Mouse (Mus musculus) kidney, adult 18-20 months (tissue): ENCODE measurements at regions not wholly inside any gene's neighbourhood (a gene's known extent, or its start where the extent isn't known, plus 50 kb on each side); places are given as distances from the start of the nearest gene placed in this dataset.

Experiments used
- DNase-seq: peaks from one replicate; pipeline ENCODE4 v3.0.0; 2021

- no peak for DNase-seq
These were observed 63.9 kb downstream of the Tmco5 start for GRCm38 (mm10) chr2:116942321-116942791.

DNA sequence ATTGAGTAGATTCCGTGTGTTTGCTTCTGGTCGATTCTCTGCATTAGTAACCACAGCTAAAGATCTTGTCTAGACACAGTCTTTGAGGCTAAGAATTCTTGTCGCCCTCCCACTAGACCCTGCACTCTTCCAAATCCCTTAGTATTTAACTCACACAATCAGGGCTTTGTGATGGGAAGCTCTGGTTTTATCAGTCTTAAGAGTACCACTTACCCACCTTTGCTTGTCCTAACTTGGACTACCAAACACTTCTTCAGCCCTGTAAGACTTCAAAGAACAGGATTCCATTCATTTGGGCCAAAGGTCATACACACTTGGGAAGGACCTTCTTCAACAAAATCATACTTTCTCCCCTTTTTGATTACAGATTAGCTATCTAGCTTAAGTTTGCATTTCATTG, 70.0 kb downstream of the Tmco5 start:
- no peak for DNase-seq

DNA sequence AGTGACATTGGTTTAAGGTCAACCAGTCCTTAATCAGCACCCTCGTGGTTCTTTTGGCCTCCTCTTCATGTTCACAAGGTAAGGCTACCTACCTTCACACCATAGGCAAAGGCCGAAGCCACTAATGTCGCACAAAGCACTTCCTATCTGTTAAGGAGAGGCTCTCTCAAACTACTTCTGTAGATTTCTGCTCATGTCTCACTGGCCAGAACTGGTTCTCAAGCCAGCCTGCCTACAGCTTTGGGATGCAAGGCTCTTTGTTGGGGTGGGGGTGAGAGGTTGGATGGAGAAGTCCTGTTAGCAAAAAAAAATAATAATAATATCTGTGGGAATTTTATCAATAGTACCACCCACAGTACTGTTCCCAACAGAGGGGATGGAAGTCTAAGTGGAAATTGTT, 71.2 kb downstream of the Tmco5 start:
- no peak for DNase-seq

DNA sequence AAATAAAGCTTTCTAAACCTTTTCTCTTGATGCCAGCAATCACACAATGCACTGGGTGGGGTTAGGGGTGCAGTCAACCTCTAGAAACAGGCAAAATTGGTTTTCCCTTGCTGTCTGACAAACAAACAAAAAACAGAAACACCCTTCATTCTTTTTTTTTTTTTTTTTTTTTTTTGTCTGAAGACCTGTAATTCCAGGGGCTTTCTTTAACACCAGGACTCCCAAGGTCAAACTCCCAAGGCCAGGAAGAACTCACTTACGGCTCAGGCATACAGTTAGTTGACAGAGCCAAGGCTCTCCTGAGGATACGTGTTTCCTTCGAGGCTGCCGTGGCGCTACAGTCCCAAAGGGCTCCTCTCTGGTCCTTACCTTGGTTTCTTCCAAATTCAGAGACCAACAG, 71.7 kb downstream of the Tmco5 start:
- no peak for DNase-seq

DNA sequence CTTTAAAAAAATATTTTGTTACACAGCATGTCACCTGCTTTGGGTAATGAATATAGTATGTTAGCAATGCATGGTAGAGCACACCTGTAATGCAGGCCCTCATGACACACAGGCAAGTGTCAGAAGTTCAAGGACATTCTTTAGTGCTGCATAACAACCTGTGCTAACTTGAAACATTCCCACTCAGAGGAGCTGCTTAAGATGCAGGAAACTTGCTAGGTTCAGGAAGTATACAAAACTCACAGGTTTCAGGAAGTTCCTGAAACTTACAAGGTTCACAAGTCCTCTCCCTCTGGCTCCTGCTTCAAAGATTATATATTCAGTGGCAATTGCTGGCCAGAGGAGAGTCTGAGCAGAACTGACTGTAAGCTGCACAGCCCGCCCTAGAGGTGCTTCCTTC, 73.0 kb downstream of the Tmco5 start:
- DNase-seq = no peak

- no peak for DNase-seq
These were observed 75.8 kb downstream of the Tmco5 start for GRCm38 (mm10) chr2:116954280-116954679.

DNA sequence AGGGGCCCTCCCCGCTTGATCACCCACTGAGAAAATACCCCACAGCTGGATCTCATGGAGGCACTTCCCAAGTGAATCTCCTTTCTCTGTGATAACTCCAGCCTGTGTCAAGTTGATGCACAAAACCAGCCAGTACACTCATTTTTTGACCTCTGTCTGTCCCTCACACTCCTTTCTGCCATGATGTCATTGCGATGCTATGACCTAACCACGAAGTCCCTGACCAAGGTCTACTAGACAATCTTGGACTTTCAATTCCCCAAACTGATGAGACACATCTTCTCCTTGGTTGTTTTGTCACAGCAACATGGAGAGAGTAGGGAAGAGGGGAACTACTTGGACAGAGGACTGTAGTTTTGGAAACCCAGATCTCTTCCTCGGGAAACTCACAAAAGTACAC, 76.4 kb downstream of the Tmco5 start:
- DNase-seq = no peak

GRCm38 (mm10) chr2:116963116-116963873, 84.8 kb downstream of the Tmco5 start:
- DNase-seq = no peak

DNA sequence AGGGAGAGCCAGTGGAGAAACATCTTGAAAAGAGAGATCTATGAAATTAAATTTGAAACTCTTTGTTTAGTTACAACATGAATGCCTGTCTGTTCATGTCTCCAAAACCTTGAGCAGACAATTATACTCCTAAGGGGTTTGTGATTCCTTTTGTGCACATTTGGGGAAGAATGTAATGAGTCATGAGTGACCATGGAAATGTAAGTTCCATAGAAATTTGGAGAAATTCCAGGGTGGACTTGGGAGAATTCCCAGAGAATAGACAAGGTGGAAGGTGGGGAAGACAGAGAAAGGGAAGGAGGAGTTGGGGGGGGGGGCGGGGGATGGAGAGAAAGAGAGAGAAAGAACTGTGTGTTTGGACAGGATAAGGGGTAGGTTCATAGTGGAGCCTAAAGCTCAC, 87.8 kb downstream of the Tmco5 start:
- no peak for DNase-seq

DNA sequence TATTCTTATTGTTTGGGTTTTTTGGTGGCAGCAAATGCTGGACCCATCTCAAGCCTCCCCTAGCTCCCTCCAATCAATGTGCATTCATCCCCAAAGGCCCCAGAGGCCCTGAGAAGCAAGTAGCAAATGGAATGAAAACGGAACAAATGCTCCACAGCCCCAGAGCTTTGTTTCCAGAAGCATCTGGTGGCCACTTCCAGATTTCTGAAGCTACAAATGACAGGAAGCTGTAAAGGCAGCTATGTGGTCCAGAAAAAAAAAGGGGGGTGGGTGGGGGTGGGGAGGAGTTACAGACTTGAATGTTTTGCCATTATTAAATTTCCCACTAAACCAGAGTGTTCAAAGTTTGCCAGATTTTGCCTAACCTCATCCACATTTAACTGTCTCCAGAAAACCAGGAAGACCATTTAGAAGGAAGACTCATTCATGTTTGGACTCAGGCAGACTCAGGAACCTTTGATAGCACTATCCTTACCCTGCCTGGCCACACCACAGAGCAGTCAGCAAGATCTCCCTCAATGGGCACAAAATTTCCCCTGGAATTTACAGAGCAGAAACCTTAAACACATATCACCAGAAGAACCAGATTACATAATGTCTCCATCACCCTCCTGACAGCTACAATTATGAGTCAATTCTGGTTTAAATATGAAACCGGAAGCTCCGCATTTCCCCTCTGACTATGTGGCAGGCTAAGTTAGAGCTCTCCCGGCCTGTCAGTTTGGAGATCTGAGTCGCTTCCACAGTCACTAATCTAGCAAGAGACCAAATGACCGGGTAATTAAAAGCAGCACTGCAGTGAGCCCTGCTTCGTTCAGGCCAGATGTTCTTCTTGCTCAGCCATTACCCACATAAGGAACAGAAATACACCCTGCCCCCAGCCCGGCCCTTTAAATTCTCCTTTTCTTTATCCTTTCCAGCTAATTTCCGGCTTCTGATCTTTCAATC, 93.4 kb downstream of the Tmco5 start:
- DNase-seq = peak; percentile 18

DNA sequence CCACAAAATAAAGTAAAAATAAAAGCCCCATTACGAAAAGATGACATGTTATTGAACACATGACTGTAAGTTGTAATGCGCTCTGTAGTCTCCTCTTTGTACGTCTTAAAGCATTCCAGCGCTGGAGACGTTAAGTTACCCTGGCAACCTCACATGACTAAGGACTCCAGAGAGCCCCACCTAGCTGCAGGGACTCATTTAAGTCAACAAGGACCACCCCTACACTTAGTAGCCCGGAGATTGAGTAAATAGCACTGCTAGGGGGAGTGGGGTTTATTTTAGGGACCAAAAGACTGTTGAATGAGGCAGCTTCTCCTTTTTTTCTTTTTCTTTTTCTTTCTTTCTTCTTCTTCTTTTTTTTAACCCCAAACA, 94.1 kb downstream of the Tmco5 start:
- DNase-seq = no peak

DNA sequence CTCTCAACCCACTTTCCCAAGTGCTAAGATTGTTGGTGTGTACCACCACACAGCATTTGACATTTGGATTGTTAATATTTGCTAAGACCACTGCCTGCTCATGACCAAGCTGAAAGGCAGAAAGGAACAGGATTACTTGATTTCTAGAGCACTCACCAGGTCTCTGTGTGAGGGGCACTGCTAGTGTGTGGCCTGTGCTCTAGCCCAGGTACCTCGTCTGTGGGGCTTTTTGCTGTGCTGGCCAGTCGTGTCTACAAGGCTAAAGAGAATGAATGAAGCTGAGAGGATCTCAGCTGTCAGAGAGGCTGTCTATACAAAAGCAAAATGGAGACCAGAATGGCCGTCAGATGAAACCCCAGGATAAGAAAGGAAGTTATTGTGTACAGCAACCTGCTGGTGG, 95.0 kb downstream of the Tmco5 start:
- no peak for DNase-seq

- no peak for DNase-seq
These were observed 95.7 kb downstream of the Tmco5 start for GRCm38 (mm10) chr2:116974152-116974551.

DNA sequence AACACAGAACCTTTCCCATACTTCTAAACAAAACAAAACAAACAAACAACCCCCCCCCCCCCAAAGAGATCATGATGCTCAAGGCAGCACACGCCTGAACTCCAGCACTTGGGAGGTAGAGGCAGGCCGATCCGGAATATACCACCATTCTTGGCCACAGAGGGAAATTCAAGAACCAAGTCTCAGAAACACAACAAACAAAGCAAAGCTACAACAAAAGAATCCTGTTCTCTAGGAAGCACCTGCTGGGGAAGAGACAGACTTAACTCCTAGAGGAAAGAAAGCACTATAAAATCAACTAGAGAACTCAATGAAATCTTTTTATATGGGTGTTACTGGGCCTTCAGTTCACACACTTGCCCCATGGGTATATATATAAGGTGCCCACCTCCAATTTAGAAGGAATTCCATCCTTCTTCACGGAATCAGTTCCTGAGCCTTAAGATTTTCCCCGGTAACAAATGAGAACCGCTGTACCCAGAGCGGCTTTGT, 96.1 kb downstream of the Tmco5 start:
- DNase-seq = no peak

DNA sequence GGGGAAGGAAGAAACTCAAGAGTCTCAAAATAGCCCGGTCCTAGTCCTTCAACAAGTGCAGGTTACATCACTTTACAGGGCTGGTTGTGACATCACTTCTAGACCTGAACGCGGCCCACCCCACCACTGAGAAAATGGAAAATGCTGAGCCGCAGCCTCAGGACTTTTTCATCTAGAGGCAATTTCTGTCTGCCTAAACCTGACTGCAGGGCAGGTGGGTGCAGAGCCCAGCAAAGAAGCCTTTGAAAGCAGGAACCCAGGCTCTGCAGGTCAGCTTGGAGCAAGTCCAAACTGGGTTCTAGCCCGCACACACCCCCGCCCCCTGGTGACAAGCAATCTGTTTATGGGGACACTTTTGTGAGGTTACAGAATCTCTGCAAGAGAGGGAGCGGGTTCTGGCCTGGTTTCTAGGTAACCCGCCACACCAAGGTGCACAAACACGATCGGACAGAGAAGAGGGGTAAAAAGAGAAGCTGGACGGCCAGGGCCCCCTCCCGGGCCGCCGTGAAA, 96.7 kb downstream of the Tmco5 start:
- no peak for DNase-seq

- peak; percentile 75 for DNase-seq
These were observed 97.3 kb downstream of the Tmco5 start for GRCm38 (mm10) chr2:116975601-116976431.

DNA sequence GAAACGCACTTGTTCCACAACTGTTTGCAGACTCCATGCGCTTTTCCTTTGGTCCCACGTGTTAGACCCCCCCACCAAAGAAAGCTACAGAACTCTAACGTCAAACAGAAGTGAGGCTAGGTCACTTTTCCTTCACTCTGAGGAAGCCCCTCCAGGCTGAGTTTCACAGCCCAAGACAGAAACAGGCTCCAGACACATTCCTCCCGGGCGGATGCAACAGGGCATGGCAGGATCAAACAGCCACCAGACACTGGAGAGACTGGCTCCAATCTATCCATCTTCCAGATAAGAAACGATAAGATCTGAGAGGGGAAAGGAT, 97.9 kb downstream of the Tmco5 start:
- peak; percentile 26 for DNase-seq

GRCm38 (mm10) chr2:116976951-116977503, 98.5 kb downstream of the Tmco5 start:
- DNase-seq = no peak

DNA sequence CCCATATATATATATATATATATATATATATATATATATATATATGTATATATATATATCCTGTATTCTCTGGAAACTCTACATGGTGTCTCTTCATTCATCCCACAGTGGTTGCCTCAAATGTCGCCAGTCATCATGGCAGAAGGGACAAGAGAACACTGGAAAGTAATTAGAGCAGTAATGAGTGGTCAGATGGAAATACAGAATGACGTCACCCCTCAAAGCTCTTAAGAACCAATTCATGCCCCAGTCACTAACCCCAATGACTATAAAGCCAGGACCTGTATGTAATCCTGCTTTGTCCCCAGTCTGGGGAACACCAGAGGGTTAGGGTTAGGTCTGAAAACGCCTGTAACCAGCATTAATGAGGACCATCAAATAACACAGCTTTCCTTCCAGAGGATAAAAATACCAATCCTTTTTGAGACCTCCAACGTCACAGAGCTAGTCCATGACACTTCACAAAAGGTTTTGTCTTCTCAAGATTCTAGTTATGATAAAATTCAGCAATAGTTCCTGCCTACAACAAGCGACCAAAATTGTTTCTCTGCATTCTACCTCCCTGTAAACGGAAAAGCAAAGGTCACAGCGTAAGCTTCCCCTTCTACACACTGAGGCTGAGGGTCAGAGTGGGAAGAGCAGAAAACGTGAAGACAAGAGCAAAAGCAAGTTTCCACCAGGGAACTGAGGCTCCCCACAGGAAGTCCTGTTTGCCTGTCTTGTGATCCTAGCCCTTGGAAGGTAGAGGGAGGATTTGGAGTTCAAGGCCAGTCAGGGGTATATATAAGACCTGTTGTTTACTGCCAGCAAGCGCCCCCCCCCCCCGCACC, 99.5 kb downstream of the Tmco5 start:
- no peak for DNase-seq

DNA sequence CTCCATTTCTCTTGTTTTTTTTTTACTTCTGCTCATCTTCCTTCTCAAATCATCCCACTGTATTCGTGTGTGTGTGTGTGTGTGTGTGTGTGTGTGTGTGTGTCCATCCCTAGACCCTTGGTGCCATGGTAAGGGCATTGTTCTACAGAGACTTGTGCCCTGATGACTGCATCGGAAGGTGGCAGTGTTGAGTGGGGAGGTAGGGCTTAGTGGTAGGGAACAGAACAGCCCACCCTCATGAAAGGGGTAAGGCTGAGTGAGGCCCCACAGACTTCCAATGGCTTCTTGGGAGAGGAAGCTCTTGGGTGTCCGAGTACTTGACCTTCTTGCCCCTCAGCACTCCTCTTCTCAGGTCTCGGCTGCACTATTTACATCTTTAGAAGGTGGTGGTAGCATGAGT, 100.3 kb downstream of the Tmco5 start:
- DNase-seq = no peak

GRCm38 (mm10) chr2:116979561-116980391, 101.3 kb downstream of the Tmco5 start:
- peak; percentile 35 for DNase-seq
